Mouse (Mus musculus) large intestine, adult 2 months (tissue): ENCODE data around the gene Pym1. TPM values are rescaled to one million over a fixed set of nuclear protein-coding genes. Genes with fewer than 3 reads are reported as not detected.

Experiments
- DNase-seq: peaks from one replicate; pipeline ENCODE4 v3.0.0-alpha.2; 2012; ENCODE audit warnings: low read depth, low spot score
- WGBS: fragments of 180-500 bp; shearing (Covaris S2); methylation state at CpG from one replicate; pipeline ENCODE4 v1.1.7; 2018; 5-methylcytosine and 5-hydroxymethylcytosine counted together
- polyA plus RNA-seq: library from polyadenylated mRNA; depleted of rRNA; stranded (reverse); fragments of >200 nt; gene quantifications from 2 replicates; pipeline ENCODE4 v1.2.3, GENCODE M21; 2012

Gene Pym1
- polyA plus RNA-seq, 1 experiment: 26.2 TPM

GRCm38 (mm10) chr10:128744211-128744610, 3.5 kb upstream of the Pym1 start:
- DNase-seq: peak; percentile 35
- WGBS: 11% methylated on average over 8 of the region's 8 CpGs

GRCm38 (mm10) chr10:128744680-128745601, 2.7 kb upstream of the Pym1 start, which contains the start of gene Dgka:
Dgka (minus strand) TSS chr10:128744855.
- 9% methylated on average over 18 of the region's 18 CpGs for WGBS

GRCm38 (mm10) chr10:128745946-128746613, 1.6 kb upstream of the Pym1 start:
- 81% methylated on average over 10 of the region's 10 CpGs for WGBS
- DNase-seq: no peak

More at GRCm38 (mm10) chr10:128744680-128745601, 2.7 kb upstream of the Pym1 start, which contains the start of gene Dgka:
- peak; percentile 58 for DNase-seq

- 21% methylated on average over 9 of the region's 9 CpGs for WGBS
- no peak for DNase-seq
These were observed 580 bp upstream of the Pym1 start for GRCm38 (mm10) chr10:128746972-128747645.

GRCm38 (mm10) chr10:128748252-128748864, 669 bp downstream of the Pym1 start:
- peak; percentile 67 for DNase-seq
- WGBS: under 1% methylated on average over 37 of the region's 37 CpGs

GRCm38 (mm10) chr10:128772895-128773294, 25.2 kb downstream of the Pym1 start:
- no peak for DNase-seq
- WGBS: 91% methylated on average over 2 of the region's 2 CpGs

- 23% methylated on average over 5 of the region's 5 CpGs for WGBS
- no peak for DNase-seq
These were observed 26.0 kb downstream of the Pym1 start for GRCm38 (mm10) chr10:128773685-128774084.

- WGBS: 91% methylated on average over 2 of the region's 2 CpGs
These were observed 30.8 kb downstream of the Pym1 start for GRCm38 (mm10) chr10:128778441-128778840.

GRCm38 (mm10) chr10:128779011-128779795, 31.5 kb downstream of the Pym1 start:
- 27% methylated on average over 8 of the region's 8 CpGs for WGBS
- DNase-seq: peak; percentile 11

More at GRCm38 (mm10) chr10:128778441-128778840, 30.8 kb downstream of the Pym1 start:
- no peak for DNase-seq

GRCm38 (mm10) chr10:128780200-128780599, 32.5 kb downstream of the Pym1 start:
- DNase-seq: no peak
- WGBS: 88% methylated on average over 1 of the region's 1 CpGs

- WGBS: 78% methylated on average over 7 of the region's 7 CpGs
- no peak for DNase-seq
These were observed 42.9 kb downstream of the Pym1 start, which contains the start of gene Mmp19 for GRCm38 (mm10) chr10:128790398-128791124. Mmp19 (plus strand) TSS chr10:128790910.

GRCm38 (mm10) chr10:128792041-128792440, 44.4 kb downstream of the Pym1 start:
- DNase-seq: no peak

- 94% methylated on average over 1 of the region's 1 CpGs for WGBS
These were observed 45.6 kb downstream of the Pym1 start for GRCm38 (mm10) chr10:128793258-128793657.

GRCm38 (mm10) chr10:128794391-128794790, 46.7 kb downstream of the Pym1 start:
- DNase-seq: no peak
- 86% methylated on average over 5 of the region's 5 CpGs for WGBS

More at GRCm38 (mm10) chr10:128793258-128793657, 45.6 kb downstream of the Pym1 start:
- no peak for DNase-seq

- WGBS: 93% methylated on average over 3 of the region's 3 CpGs
- DNase-seq: no peak
These were observed 47.9 kb downstream of the Pym1 start for GRCm38 (mm10) chr10:128795581-128795980.

GRCm38 (mm10) chr10:128798676-128799075, 51.0 kb downstream of the Pym1 start:
- no peak for DNase-seq
- 90% methylated on average over 8 of the region's 8 CpGs for WGBS

- WGBS: 91% methylated on average over 16 of the region's 16 CpGs
- DNase-seq: no peak
These were observed 54.3 kb downstream of the Pym1 start for GRCm38 (mm10) chr10:128801981-128802495.

- no peak for DNase-seq
- 75% methylated on average over 4 of the region's 4 CpGs for WGBS
These were observed 55.3 kb downstream of the Pym1 start for GRCm38 (mm10) chr10:128802956-128803355.
